Mouse (Mus musculus): ENCODE measurements at regions not wholly inside any gene's neighbourhood (a gene's known extent, or its start where the extent isn't known, plus 50 kb on each side); places are given as distances from the start of the nearest gene placed in this dataset.
"Not testable (repeated sequence)": the region's sequence is repeated elsewhere in the genome, so short reads cannot be mapped to it uniquely, and the experiment has no call there.

DNA sequence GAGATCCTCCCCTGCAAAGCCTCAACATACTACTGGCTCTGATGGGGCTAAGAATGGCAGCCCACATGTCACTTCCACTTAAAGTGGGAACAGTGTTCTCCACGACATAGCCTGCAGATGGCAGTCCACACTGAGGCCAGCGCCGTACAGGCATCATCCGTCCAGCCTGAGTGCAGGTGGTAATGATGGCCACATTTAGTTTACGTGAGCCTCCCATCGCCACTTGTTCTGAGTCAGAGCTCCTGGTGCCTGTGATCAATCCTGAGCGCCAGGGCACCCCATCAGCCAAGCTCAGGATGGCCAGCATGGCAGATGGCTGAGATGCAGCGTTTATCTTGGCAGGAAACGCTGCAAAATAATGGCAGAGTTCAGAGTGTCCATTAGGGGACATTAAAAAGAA lies 159.6 kb downstream of the Adgrd1 start:
- no peak for DNase-seq
- intact Hi-C loops (cut with DNase I): no loop called here

DNA sequence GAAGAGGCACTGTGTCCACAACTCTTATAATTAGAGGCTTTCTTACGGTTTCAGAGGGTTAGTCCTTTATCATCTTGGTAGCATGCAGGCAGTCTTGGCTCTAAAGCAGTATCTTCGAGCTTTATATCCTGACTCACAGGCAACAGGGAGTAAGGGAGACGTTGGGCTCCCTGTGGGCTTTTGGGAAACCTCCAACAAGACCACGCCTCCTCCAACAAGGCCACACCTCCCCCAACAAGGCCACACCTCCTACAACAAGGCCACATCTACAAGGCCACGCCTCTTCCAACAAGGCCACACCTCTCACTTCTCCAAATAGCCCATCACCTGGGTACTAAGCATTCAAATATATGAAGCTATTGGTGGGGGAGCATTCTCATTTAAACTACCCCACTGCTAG lies 160.7 kb downstream of the Adgrd1 start:
- DNase-seq: no peak
- intact Hi-C loops (cut with DNase I): no loop called here

DNA sequence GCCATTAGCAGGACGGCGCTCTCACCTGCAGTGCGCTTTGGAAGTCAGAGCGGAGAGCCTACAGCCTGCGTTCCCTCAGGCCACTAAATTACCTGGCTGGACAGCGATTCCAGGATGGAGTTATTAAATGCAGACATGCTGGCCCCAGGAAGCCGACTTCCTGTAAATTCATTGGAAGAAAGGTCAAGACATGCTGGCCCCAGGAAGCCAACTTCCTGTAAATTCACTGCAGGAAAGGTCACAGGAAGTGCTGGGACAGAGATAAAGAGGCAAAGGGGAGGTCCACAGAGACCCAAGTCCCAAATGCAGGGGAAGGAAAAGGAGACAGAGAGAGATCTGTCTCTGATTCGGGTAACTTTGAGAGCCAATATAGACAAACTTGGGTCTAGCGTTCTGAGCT lies 164.1 kb downstream of the Adgrd1 start:
- DNase-seq: no peak
- intact Hi-C loops (cut with DNase I): no loop called here

DNA sequence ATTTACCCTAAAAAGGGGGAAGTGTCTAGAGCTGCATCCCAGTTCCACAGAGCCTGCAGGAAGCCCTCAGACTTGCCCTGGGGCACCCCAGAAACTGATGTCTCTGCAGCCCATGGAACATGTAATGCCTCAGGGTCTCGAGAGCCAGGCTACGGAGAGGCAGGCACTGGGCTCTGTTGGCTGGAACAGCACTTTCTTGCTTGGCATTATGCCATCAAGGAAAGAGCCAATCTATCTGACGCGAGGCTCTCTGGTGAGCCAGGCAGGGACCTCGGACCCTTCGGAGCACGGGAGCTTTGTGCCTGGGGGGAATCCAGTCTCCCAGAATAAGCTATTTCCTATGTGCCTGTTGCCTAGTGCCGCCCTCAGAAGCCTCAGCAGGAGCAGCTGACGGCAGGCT lies 166.6 kb downstream of the Adgrd1 start:
- intact Hi-C loops (cut with DNase I): no loop called here
- DNase-seq: no peak

DNA sequence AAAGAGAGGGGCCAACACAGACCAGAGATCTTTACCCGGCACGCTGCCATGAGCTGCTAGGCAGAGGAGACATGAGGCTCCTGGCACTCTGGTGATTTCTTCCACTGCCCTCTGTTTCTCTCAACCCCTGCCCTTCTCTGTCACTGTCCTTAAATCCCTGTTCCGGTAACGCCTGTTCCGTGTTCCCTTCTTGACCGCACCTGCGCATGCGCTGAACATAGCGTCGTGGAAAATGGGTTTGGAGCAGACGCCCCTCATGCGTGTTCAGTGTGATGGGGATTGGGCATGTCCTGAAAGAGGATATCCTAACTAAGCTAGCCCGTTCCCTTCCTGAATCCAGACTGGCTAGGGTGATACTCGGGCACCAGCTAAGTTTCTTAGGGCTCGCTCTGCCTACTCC lies 167.8 kb downstream of the Adgrd1 start:
- intact Hi-C loops (cut with DNase I): no loop called here
- DNase-seq: no peak

DNA sequence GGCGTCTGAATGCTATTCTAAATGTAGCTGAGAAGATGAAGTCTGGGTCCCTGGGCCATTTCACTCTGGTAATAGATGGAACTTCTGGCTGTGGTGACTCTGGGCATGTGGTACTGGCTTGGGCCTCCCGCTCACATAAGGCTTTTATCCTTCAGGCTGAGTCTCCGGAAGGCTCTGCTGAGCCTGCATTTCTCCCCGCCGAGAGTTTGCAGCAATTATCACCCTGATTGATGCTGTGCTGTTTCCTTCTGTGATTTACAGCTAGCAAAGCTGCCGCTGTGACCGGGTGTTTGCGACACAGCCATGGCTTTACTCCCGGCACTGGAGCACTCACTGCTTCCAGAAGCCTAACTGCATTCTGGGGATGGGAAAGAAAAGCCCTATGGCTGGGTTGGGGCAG lies 171.9 kb downstream of the Adgrd1 start:
- DNase-seq: no peak
- intact Hi-C loops (cut with DNase I): no loop called here

DNA sequence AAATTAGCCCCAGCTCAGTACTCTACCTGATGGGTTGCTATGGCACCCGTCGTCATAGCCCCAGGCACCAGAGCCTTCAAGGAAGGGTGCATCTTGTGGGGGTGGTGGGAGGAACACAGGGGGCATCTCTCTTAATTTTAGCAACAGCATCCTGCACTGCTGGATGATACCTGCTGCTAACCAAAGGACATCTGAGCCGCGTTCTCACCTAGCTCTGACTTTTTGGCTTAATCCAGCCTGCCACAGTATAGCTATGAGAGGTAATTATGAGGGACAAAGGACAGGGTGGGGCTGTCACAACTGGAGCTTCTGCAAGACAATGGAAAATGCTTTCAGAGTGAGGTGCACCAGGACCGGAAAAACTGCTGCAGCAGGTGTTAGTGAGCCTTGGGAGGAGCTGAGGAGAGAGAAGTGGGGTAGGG lies 173.5 kb downstream of the Adgrd1 start:
- DNase-seq: no peak
- intact Hi-C loops (cut with DNase I): no loop called here

DNA sequence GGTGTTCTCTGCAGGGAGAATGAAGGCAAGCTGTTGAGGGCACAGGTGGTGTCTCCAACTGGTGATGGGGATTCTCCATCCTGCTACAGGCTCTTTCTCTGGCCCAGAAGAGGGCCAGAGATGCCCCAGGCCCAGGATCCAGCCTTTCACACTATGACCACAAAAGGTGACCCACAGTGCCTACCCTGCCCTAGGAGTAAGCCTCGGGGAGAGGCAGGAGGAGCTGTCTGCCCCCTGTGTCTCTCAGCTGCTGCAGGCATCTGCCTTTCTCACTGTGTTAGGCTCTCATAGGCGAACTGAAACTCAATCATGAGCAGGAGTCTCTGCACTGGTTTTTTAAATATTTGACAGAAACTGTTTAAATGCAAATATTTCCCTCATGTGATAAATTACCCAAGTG lies 184.9 kb downstream of the Adgrd1 start:
- DNase-seq: no peak

DNA sequence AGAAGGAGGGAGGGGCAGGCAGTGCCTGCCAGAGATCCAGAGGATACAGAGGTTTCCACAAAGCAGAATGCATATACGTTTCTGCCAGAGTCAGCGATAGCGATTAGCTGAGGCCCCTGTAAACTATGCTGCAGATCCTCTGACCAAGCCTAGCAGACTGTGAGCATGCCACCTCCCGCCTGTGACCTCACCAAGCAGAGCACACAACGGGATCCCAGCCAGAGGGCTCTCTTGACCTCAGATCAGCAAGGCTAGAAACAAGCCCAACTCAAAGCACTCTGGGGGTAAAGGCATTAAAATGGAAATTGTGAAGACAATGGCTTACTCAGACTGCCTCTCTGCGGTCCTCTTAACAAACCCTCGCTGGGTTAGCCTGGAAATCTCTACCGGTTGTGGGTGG lies 185.6 kb downstream of the Adgrd1 start:
- DNase-seq: no peak
- intact Hi-C loops (cut with DNase I): no loop called here

More for the DNA sequence above, 184.9 kb downstream of the Adgrd1 start:
- intact Hi-C loops (cut with DNase I): no loop called here

DNA sequence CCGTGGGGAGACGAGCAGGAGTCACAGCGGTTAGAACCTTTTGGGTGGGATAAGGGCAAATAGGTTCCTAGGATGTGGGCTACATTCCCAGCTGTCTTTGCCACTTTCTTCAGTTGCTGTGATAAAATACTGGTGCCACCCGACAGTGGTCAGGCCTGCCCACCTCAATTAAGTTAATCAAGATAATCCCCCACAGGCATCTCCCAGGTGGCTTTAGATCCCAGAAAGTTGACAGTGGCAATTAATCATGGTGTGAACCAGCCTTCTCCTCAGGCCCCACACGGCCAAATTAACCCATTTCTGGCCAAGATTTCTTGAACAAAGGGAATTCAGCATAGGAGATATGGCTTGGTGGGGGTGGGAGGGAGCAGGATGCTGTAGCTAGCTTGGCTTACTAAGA lies 186.3 kb downstream of the Adgrd1 start:
- intact Hi-C loops (cut with DNase I): no loop called here
- no peak for DNase-seq

DNA sequence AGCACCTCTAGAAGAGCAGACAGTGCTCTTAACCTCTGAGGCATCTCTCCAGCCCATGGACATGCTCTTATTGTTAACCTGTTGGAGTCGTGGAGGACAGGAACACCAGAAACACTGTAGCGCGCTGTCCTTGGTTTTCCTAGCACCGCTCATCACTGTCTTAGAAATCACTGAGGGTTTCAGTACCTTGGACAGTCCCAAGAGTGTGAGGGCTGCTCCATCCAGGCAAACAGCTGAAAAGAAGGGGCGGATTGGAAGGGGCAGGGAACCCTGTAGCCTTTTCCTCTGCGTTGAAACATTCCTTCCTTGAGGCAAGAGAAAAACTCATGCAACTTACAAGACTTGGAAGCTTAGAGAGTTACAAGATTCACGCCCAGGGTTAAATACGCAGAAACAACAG lies 190.9 kb downstream of the Adgrd1 start:
- no peak for DNase-seq
- intact Hi-C loops (cut with DNase I): no loop called here

DNA sequence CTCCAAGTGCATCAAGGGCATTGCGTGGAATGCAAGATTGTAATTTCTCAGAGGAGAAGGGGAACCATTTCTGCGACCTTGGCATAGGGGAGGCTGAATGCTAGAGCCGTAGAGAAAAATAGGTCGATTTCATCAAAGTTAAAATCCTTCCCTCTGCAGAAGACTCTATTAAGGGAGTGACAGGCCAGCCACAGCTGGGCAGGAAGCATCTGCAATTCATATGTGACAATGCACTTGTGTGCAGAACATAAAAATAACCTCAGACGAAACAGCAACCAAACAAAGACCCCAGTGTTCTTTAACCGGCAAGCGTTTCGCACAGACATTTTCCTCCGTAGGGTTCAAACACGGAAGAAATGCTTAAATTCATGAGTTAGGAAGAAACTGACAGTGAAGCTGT lies 196.3 kb downstream of the Adgrd1 start:
- intact Hi-C loops (cut with DNase I): not testable (repeated sequence)

DNA sequence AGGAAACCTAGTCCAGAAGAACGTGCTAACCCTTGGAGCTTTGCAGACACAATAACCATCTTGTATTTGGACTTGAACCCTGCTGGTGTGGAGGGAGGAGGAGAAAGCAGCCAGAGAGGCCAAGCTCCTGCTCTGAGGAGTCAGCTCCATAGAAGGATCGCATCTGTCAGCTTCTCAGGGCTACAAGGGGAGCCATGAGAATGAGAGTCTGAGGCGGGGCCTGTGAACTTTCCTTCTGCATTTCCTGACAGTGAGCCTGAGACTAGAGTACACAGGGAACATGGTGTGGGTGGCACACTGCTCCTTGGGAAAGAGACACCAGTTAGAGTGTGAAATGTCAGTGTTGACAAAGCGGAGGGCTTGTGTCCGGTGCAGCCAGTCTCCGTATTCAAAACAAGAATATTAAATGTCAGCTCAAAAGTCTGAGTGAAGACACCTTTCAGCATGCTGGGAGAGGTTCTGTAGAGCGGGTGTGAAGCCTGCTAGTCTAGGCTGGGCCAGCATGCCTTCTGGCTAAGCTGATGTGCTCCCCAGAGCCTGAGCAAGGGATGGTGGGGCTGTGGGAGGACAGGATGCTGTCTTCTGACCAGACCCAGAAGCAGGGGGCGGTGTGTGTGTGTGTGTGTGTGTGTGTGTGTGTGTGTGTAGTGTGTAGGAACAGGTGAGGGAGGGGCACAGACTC lies 198.5 kb downstream of the Adgrd1 start:
- DNase-seq; intact Hi-C loops (cut with DNase I): not testable (repeated sequence)

More for the DNA sequence above, 196.3 kb downstream of the Adgrd1 start:
- DNase-seq: not testable (repeated sequence)

DNA sequence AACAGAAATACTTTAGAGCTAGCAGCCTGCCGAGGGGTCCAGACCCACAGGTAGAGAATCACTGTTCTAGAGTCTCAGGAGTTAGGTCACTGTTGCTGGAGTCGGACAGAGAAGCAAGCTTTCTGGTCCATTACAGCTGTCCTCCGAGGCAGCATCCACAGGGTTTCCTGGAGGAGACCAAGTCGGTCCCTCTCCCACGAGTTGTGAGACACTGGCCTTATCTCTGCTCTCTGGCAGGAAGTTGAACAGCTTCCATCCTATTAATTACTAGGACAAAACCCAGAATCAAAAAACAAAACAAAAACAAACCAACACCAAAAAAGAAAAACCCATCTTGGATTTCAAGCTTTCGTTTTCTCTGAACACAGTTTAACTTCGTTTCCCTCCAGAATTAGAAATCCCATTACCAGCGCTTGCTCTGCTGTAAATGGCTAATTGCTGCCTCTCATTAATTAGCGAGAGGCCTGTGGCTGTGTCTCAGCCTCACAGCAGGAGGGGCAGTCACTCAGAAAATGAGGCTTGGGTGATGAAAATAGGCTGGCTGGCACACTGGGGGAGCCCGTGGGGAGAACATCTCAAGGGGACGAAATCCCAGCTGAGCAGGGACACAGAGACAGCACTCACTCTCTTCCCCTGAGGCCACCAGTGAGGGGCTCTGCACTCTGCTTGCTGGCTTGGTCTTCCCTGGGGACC lies 201.3 kb downstream of the Adgrd1 start:
- intact Hi-C loops (cut with DNase I): no loop called here
- DNase-seq: no peak

DNA sequence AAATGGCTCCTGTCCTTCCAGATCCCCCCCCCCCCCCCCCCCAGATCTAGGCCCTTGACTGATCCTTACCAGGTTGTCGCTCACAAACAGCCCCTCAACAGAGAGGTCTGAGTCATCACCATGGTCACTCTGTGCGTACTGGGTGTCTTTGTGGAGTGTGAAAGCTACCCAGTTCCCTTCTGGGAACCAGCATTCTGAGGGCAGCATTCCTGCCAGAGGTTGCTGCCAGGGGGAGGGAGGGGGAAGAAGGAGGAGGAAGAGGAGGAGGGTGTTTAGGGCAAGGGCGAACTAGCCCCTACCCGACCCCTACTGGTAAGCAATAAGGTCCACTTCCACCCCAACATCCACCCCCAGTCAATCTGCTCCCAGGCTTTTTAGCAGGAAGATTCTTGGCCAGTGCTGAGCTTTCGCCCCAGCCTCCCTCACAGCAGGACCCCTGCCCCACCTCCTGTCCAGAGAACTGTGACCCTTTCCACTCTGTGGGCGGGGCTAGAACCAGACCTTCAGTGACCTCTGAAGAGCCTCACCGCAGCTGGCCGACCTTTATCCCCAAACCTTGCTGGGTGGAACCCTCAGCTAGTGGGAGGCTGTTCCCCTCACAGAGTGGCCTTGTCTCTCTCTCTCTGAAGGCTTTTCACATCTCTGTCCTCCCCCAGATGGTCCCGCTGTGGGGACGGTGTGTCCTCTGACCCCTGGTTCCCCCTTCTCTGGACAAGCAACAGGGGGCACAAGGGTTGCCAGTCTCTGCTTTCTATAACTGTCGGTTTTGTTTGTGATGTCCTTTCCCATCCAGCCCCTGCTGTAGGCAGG lies 202.2 kb upstream of the Sfswap start:
- DNase-seq: no peak
- intact Hi-C loops (cut with DNase I): no loop called here

DNA sequence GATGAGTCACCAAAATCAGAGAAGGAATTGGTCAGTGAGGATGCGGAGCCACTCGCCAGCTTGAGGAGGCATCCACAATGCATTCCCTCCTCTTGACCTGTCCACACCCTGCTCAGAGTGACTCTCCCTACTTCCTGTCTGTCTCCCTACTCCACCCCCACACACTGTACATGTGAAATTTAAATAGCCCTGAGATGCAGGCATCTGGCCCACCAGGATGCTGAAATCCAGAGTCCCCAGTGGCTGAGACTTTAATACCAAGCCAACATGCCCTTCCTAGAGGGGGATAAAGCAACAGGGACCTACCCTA lies 201.6 kb upstream of the Sfswap start:
- intact Hi-C loops (cut with DNase I): no loop called here
- DNase-seq: no peak

DNA sequence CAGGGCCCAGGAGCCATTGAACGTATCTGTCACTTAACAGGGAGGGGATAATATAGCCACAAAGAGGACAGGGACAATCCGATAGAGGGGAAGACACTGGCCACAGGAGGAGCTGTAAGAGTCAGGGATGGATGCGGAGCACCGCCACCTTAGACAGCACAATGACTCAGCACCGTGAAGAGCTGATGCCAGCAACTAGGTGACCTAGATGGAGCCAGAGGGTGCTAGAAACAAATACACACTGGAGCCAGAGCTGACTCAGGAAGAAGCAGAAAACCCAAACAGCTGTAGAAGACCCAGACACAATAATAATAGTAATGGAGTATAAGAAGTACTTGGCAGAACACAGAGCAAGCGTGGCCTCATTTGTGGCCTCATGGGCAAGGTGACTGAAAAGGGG lies 200.6 kb upstream of the Sfswap start:
- intact Hi-C loops (cut with DNase I): no loop called here
- no peak for DNase-seq

DNA sequence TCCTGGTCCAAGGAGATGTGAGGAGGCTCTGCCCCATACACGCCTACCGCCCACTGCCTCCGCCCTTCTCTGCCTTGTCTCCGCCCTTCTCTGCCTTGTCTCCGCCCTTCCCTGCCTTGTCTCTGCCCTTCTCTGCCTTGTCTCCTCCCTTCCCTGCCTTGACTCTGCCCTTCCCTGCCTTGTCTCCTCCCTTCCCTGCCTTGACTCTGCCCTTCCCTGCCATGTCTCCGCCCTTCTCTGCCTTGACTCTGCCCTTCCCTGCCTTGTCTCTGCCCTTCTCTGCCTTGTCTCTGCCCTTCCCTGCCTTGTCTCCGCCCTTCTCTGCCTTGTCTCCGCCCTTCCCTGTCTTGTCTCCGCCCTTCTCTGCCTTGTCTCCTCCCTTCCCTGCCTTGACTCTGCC lies 185.4 kb upstream of the Sfswap start:
- no peak for DNase-seq
- intact Hi-C loops (cut with DNase I): no loop called here

DNA sequence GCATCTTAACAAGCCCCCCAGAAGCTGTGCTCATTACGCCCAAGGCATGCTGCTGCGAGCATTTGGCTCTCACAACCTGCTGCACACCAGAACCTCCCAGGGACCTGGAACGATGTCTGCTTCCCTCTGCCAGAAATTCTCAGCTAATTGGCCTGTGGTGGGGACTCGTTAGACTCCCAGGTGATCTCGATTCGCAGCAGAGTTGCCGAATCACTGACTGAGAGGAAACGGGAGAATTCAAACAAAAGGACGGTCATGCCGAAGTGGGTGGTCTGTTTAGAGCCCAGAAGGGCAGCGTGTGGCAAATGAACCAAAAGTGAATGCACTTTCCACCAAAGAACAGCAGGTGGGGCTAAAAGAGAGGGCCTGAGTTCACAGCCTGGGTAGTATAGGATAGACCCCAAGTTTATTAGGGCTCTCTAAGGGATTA lies 169.9 kb upstream of the Sfswap start:
- intact Hi-C loops (cut with DNase I): no loop called here
- no peak for DNase-seq

DNA sequence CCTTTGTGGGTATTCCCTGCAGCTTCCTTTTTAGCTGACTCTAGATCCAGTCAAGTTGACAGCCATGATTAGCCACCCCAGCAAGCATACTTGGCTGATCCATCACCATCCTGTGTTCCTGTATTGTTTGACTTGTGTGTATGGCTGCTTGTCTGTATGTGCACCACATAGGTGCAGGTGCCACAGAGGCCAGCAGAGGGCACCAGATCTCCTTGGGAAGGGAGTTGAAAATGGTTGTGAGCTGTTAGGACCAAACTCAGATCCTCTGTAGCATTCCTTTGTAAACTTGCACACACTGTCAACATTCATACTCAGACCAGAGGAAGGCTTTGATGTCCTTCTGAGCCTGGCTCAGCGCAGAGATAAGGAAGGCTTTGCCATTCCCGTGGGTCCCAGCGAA lies 169.0 kb upstream of the Sfswap start:
- DNase-seq: no peak
- intact Hi-C loops (cut with DNase I): no loop called here

DNA sequence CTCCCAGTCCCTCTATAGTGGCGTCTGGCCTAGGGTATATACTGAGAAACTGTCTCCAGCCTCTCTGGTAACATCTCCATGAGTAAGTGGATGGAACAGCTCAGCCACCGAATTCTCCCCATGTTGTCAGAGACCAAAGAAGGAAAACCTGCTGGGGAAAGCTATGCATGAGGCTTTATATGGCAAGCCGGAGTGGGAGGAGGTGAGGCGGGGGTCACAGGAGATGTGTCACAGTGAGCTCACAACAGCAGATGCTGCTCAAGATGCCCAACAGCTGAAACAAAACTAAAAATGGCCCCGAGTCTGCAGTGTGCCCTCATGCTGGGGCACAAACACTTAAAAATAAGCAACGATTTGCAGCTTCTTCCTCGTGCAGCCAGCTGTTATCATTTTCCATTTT lies 162.5 kb upstream of the Sfswap start:
- intact Hi-C loops (cut with DNase I): no loop called here
- DNase-seq: no peak

DNA sequence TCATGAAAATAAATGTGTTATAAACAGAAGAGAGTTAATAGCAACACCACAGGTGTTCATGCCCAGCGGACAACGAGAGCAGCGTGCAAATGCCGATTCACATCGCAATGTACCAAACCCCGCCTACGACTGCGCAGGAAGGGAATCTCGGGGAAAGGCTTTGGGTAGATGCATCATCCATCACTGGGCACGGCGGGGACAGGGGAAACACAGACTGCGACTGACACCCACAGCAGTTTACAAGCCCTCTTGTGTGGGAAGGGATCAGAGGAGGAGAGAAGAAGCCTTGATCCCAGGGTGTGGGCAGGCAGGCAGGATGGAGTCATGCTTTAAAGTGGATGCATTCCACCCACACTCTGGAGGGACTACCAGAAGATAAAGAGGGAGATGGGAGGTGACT lies 157.0 kb upstream of the Sfswap start:
- intact Hi-C loops (cut with DNase I): no loop called here

More for the DNA sequence above, 157.0 kb upstream of the Sfswap start:
- no peak for DNase-seq

Data from gastrocnemius, postnatal 36 days (tissue).